Mouse (Mus musculus) heart, embryonic 14.5 days (tissue): Measurements from ENCODE around the gene Clstn3. TPM values are rescaled to one million over a fixed set of nuclear protein-coding genes. Genes with fewer than 3 reads are reported as not detected.
"Not testable (repeated sequence)": the region's sequence is repeated elsewhere in the genome, so short reads cannot be mapped to it uniquely, and the experiment has no call there.

ENCODE experiments used
- ATAC-seq: fragments of 200-750 bp; cut with Nextera tagmentation; 2 replicates; pipeline ENCODE4 v1.8.0; 2017; ENCODE audit warnings: low read depth, moderate TSS enrichment; ENCODE audit not compliant: insufficient number of reproducible peaks, insufficient read depth, low FRiP score
- H3K27ac ChIP-seq, 2 experiments: fragments of 200-500 bp in 1 of 2; fragments of 300-500 bp in 1 of 2; sonication (generic) in 1 of 2; replicated peaks in 1 of 2; 2 replicates each; pipeline ENCODE4 v1.5.1; 2012 to 2014; ENCODE audit warnings: low read depth in 2 of 2, low read length in 2 of 2, control low read depth in 1 of 2, mild to moderate bottlenecking in 1 of 2, mixed read lengths in 1 of 2; ENCODE audit not compliant: control insufficient read depth in 1 of 2, insufficient read depth in 1 of 2
- H3K27me3 ChIP-seq: fragments of 300-500 bp; sonication (generic); 2 replicates; pipeline ENCODE4 v1.6.1; 2014; ENCODE audit warnings: mild to moderate bottlenecking, low read length, control low read depth; ENCODE audit not compliant: control insufficient read depth, insufficient read depth
- H3K36me3 ChIP-seq: fragments of 300-500 bp; sonication (generic); 2 replicates; pipeline ENCODE4 v1.6.1; 2014; ENCODE audit warnings: mild to moderate bottlenecking, control low read depth, low read length, mixed read lengths; ENCODE audit not compliant: control insufficient read depth, insufficient read depth
- H3K4me1 ChIP-seq, 2 experiments: fragments of 200-500 bp in 1 of 2; fragments of 300-500 bp in 1 of 2; sonication (generic) in 1 of 2; 2 replicates each; pipeline ENCODE4 v1.6.1; 2012 to 2014; ENCODE audit warnings: low read length in 2 of 2, control low read depth in 1 of 2, mixed read lengths in 1 of 2; ENCODE audit not compliant: control insufficient read depth in 2 of 2, insufficient read depth in 2 of 2
- H3K4me2 ChIP-seq: fragments of 300-500 bp; sonication (generic); 2 replicates; pipeline ENCODE4 v1.6.1; 2014; ENCODE audit warnings: mild to moderate bottlenecking, low read length
- H3K4me3 ChIP-seq, 2 experiments: fragments of 200-500 bp in 1 of 2; fragments of 300-500 bp in 1 of 2; sonication (generic) in 1 of 2; 2 replicates each; pipeline ENCODE4 v1.5.1; 2012 to 2014; ENCODE audit warnings: low read length in 2 of 2, mild to moderate bottlenecking in 2 of 2, control low read depth in 1 of 2, low read depth in 1 of 2, moderate library complexity in 1 of 2; ENCODE audit not compliant: control insufficient read depth in 1 of 2, insufficient read depth in 1 of 2
- H3K9ac ChIP-seq: fragments of 300-500 bp; sonication (generic); 2 replicates; pipeline ENCODE4 v1.6.1; 2014; ENCODE audit warnings: mild to moderate bottlenecking, low read length
- H3K9me3 ChIP-seq: fragments of 300-500 bp; sonication (generic); 2 replicates; pipeline ENCODE4 v1.6.1; 2016; ENCODE audit warnings: low read length, control low read depth; ENCODE audit not compliant: control insufficient read depth
- WGBS: fragments of 180-500 bp; shearing (Covaris S2); extraction: QIAGEN DNeasy Blood & Tissue Kit; methylation state at CpG from one replicate; pipeline ENCODE4 v1.1.7; 2014; 5-methylcytosine and 5-hydroxymethylcytosine counted together
- polyA plus RNA-seq: library from polyadenylated mRNA; unstranded; fragments of >200 nt; fragmentation: Nextera tagmentation; extraction: Ambion mirVana; gene quantifications from 2 replicates; pipeline ENCODE4 v1.2.1, GENCODE M21; 2014

The Clstn3 gene
- polyA plus RNA-seq, 1 experiment from 2014 or later = 1.5 TPM

- Histone ChIP-seq H3K4me2 (no peak overlapping the region), H3K9ac (no peak overlapping the region), H3K27ac (no peak overlapping the region), H3K4me3 (no peak overlapping the region), H3K27me3 (no peaks in the 10 kb centered on the region), H3K9me3 (no peaks in the 10 kb centered on the region), H3K36me3 (no peaks in the 10 kb centered on the region), H3K4me1 (peaks cover 8 to 11% of the 10 kb centered on the region in 2 experiments)
- WGBS = 74% methylated on average over 11 of the region's 11 CpGs
- ATAC-seq = no peak
Observed at GRCm38 (mm10) chr6:124474621-124475020, 10.0 kb upstream of the Clstn3 start.

- no peak overlapping the region for H3K27ac ChIP-seq
- no peaks in the 10 kb centered on the region for H3K27me3 ChIP-seq
- H3K4me1 ChIP-seq = peaks cover 4 to 7% of the 10 kb centered on the region in 2 experiments; a peak in 3 of 4 replicates
- H3K9me3 ChIP-seq = no peaks in the 10 kb centered on the region
- H3K4me2 ChIP-seq = no peak overlapping the region
- ATAC-seq = no peak
- 37% methylated on average over 6 of the region's 6 CpGs for WGBS
- H3K4me3 ChIP-seq = no peak overlapping the region
- H3K36me3 ChIP-seq = no peaks in the 10 kb centered on the region
- no peak overlapping the region for H3K9ac ChIP-seq
Observed at GRCm38 (mm10) chr6:124472801-124473200, 8.2 kb upstream of the Clstn3 start.

GRCm38 (mm10) chr6:124471783-124472638 is 7.4 kb upstream of the Clstn3 start:
- H3K27ac ChIP-seq, ATAC-seq, H3K27me3 ChIP-seq, H3K4me2 ChIP-seq, H3K4me1 ChIP-seq, H3K9ac ChIP-seq, H3K36me3 ChIP-seq, H3K9me3 ChIP-seq, H3K4me3 ChIP-seq: not testable (repeated sequence)
- 68% methylated on average over 6 of the region's 6 CpGs for WGBS

GRCm38 (mm10) chr6:124471121-124471520 is 6.5 kb upstream of the Clstn3 start:
- ATAC-seq = no peak
- Histone ChIP-seq H3K4me1 (no peaks in the 10 kb centered on the region), H3K4me3 (no peak overlapping the region), H3K4me2 (no peak overlapping the region), H3K36me3 (no peaks in the 10 kb centered on the region), H3K27me3 (no peaks in the 10 kb centered on the region), H3K9me3 (no peaks in the 10 kb centered on the region), H3K27ac (no peak overlapping the region), H3K9ac (no peak overlapping the region)
- 85% methylated on average over 3 of the region's 3 CpGs for WGBS

- H3K9me3 ChIP-seq = no peaks in the 10 kb centered on the region
- no peak overlapping the region for H3K27ac ChIP-seq
- no peak overlapping the region for H3K4me3 ChIP-seq
- peaks cover 6 to 14% of the 10 kb centered on the region in 2 experiments; a peak in 3 of 4 replicates for H3K4me1 ChIP-seq
- WGBS = 58% methylated on average over 6 of the region's 6 CpGs
- H3K27me3 ChIP-seq = peaks cover 20% of the 10 kb centered on the region
- peak overlapping the region; percentile 84; the same call in 1 of the 2 replicates for H3K4me2 ChIP-seq
- no peaks in the 10 kb centered on the region for H3K36me3 ChIP-seq
- no peak overlapping the region for H3K9ac ChIP-seq
- no peak for ATAC-seq
Observed at GRCm38 (mm10) chr6:124465729-124466128, 1.1 kb upstream of the Clstn3 start.

GRCm38 (mm10) chr6:124465299-124465698 is 705 bp upstream of the Clstn3 start:
- Histone ChIP-seq H3K36me3 (no peaks in the 10 kb centered on the region), H3K4me3 (peak overlapping the region in 1 of 2 experiments; percentile 44; a peak in 2 of 4 replicates), H3K9me3 (no peaks in the 10 kb centered on the region), H3K4me2 (peak overlapping the region; percentile 84), H3K4me1 (peaks cover 6 to 14% of the 10 kb centered on the region in 2 experiments; a peak in 3 of 4 replicates), H3K27me3 (peaks cover 20% of the 10 kb centered on the region), H3K9ac (peak overlapping the region; percentile 46; the same call in 1 of the 2 replicates), H3K27ac (no peak overlapping the region)
- 20% methylated on average over 6 of the region's 6 CpGs for WGBS
- no peak for ATAC-seq

GRCm38 (mm10) chr6:124463881-124464291 is 708 bp downstream of the Clstn3 start:
- Histone ChIP-seq H3K27ac (no peak overlapping the region), H3K9ac (no peak overlapping the region), H3K36me3 (no peaks in the 10 kb centered on the region), H3K4me1 (peaks cover 6 to 14% of the 10 kb centered on the region in 2 experiments; a peak in 3 of 4 replicates), H3K4me2 (peak overlapping the region; percentile 84), H3K9me3 (no peaks in the 10 kb centered on the region), H3K27me3 (peaks cover 20% of the 10 kb centered on the region), H3K4me3 (peak overlapping the region in 1 of 2 experiments; percentile 44; a peak in 1 of 4 replicates)
- WGBS = 24% methylated on average over 8 of the region's 8 CpGs
- ATAC-seq = no peak
